Mouse (Mus musculus): Measurements from ENCODE around the gene Fxyd2.
A peak's percentile ranks its signal among the peaks of the same experiment; 100 is the strongest.

Gene Fxyd2

DNA sequence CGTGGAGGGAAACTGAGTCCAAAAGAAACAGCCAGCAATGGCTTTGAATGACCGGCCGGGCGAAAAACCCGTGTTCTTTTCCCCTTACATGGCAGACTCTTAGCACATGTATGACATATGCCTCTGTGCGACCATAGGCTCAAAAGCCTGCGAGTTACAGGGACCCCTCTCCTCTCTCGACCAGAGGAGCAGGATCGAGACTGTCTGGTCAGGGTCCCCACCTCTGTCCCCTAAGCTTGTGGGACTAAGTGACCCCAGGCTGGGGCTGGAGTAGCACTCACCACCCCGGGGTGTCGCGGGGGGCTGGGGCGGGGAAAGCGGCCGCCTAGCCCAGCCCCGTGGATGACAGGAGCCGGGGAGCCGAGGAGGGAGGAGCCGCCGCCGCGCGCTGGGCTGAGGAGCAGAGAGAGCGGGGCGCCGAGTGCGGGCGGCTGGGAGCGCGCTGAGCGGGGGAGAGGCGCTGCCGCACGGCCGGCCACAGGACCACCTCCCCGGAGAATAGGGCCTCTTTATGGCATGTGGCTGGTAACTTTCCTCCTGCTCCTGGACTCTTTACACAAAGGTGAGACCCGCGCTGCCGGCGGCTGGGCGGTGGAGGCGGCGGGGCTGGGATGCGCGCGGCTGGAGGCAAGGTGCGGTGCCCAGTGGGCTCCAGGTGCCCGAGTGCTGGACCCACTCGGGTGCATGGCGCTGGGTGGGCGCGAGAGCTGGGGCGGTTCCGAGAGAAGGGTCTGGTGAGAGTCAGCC, 30.7 kb downstream of the Fxyd2 start:
- peak; percentile 37 for DNase-seq

GRCm38 (mm10) chr9:45430698-45430959, 31.2 kb downstream of the Fxyd2 start:
- DNase-seq, result no peak

DNA sequence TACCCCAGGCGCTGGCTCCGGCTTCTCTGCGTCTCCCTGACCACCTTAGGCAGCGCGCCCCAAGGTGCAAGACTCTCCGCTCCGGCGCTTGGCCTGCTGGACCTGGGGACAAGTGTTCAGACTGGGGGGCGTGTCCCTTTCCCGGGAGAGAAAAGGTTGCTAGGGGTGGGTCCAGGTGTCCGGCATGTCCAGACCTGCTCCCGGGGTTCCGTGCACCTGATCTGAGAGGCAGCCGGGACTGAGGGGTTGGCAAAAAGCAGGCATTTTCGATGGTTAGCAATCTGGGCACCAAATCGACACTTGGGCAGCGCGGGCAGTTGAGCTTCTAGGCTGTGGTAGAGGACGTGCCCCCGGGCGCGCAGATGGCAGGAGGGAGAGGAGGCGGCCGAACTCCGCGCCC, 31.7 kb downstream of the Fxyd2 start:
- DNase-seq, result no peak

DNA sequence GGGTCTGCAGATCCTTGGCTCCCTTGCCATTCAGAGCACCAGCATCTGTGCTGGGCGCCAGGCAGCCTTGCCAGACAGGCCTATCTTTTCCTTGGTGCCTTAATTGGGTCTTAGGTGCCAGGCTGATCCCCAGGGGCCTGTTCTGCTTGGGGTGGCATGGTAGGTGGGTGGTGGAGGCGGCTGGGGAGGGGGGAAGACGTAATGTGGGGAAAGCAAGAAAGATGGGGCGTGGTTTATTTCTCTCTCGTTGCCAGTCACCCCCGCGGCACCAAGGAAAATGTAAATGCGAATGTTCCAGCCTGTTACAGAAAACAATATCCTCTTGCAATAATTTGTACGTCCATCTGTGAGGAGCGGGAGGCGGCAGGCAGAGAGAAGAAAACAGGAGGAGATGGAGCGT, 33.2 kb downstream of the Fxyd2 start:
- DNase-seq, result peak; percentile 78

DNA sequence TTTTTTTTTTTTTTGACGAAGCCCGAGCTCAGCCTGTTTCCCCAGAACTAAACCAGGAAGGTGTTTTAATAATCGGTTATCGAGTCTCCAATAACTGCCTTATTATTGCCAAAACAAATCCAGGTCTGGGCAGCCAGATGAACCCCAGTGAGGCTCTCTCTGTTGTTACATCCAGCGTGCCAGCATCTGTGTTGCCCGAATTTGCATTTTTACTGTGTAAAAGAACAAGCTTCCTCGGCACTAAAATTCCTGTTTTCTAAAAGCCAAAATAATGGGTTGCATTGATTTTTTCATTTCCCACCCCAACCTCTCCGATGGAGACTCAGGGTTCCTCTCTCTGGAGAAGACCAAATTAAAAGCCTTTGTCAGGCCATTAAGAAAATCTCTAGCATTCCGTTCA, 33.6 kb downstream of the Fxyd2 start:
- DNase-seq, result no peak

DNA sequence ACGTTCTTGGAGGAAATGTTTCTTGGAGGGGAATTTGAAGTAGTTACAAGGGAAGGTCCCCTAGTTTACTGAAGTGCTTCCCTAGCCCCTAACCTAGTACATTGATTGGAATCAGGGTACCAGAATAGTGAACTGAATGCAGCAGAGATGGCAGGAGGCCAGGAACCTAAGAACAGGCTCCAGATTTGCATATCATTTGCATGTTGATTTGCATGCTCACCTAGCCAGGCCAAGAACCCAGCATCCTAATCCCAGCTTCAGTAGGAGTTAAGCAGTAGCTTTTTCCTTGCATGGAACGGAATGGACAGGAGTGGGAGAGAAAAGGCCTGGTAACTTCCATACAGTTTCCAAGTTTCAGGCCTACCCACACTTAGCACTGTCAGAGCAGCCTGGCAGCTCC, 34.7 kb downstream of the Fxyd2 start:
- no peak for DNase-seq

DNA sequence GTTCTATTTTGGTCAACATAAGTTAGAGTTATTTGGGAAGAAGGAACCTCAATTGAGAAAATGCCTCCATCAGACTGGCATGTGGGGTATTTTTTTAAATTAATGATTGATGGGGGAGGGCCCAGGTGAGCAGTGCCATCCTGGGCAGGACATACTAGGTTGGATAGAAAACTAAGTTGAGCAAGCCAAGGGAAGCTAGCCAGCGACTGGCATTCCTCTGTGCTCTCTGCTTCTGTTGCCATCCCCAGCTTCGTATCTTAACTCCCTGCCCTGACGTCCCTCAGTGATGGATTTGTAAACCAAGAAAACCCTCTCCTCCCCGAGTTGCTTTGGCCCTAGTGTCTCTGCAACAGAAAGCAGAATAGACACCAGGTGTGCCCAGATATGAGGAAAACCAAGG, 39.6 kb downstream of the Fxyd2 start:
- no peak for DNase-seq

DNA sequence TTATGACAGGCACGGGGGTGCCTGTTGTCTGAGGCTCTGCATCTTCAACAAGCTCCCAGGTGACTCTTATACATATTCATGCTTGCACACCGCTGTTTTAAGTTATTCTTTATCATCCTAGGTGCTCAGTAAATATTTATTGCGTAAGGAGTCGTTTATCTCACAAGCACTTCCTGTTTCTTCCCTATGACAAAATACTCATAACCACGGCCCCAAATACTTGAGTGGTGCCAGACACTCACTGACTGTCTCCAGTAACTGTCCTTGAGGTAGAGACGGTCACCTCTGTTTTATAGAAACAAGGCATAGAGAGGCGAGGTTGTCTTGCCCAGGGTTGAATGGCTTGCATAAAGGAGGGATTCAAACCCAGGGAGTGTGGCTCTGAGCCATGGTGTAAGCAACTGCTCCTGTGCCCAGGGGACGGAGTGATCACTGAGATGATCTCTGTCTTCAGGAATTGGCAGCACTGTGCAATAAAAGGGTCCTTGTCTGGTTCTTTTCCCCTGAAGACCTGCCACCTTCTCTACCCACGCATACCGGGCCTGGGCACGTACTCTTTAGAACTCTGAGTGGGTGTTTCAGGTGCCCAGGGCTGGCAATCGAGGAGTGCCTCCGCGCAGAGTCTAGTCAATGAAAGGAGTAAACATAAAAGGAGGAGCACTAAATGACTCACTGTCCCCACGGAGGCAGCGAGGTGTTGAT, 40.8 kb downstream of the Fxyd2 start:
- no peak for DNase-seq

DNA sequence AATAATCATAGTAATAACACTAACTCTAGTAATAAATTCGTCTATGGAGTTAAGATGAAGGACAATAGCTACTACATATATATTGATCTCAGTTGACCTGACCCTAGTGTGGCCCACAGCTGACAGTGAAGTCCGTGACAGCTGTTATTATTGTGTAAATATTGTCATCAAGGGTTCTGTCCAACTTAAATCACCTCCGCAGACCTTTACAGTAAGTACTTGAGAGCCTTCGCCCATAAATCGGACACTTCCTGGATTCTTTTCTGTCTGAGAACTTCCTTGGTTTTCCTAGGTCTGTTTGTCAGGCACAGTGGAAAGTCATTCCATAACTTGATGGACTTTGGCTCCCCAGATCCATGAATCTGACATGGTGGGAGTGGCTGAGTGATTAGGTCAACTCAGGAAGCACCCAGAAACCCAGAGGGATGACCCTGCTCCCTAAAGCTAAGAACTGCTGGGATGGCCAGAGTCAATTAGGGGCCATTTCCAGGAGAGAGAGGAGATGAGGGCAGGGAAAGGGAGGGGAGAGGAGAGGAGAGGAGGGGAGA, 44.9 kb downstream of the Fxyd2 start:
- DNase-seq, result no peak

DNA sequence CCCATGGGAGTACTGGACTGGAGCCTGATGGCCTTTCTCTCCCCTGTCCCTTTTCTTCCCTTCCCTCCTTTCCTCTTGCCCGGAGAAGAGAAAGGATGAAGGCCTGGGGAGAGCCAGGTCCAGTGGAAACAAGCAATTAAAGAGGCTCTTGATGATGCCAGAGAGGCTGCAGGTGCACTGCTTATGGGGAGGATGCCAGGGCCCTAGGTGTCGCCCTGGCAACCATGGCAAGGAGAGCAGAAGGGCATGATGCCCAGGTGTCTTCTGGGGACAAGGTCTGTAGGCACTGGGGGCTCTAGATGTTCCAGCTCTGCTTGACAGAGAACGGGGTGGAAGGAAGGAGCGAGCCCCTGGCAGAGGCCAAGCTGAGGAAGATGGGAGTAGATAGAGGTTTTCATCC, 50.2 kb downstream of the Fxyd2 start:
- no peak for DNase-seq

DNA sequence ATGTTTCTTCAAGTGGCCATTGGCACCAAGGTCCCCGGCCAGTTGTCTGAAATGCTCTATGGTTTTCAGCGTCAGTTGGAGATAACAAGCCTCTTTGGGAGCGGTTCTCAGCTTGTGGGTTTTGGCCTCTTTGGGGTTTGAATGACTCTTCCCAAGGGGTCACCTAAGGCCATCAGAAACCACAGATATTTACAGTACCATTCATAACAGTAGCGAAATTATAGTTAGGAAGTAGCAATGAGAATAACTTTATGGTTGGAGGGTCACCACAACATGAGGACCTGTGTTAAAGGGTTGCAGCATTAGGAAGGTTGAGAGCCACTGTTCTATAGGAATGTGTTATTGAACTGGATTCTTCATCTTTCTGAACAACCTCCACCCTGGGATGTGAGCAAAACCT, 51.9 kb downstream of the Fxyd2 start:
- DNase-seq, result no peak

GRCm38 (mm10) chr9:45454032-45454431, 54.6 kb downstream of the Fxyd2 start:
- no peak for DNase-seq

DNA sequence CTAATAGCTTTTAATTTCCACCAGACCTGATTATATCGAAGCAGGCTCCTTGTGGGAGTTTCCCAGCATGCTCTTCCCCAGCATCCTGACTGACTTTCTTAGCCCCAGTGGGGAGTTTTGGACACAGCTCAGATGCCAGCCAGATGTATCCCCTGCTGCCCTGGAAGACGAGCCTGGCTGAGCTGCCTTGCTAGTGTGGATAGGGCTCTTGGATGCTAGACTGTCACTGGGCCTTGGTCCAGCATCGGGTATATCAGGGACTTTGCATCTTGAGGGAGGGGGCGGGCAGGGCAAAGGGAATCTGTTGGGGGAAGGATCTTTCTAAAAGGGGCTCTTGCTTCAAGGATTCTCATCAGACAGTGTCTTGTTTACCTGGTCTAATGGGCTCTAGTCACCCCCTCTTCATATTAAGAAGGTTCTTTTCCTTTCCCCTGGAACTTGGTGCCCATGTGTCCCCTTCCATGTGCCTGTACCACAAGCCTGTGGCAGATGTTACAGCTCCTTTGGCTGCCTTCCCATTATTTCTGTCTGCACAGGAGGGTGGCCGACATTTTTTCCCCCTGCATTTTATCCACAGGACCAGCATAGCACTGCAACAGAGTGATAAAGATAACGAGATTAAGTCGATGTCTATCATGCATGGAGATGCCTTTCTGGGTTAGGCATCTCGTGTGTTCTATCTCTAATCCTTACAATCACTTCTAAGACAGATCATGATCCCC, 55.6 kb downstream of the Fxyd2 start:
- DNase-seq, result no peak

GRCm38 (mm10) chr9:45457200-45457599, 57.7 kb downstream of the Fxyd2 start:
- no peak for DNase-seq

GRCm38 (mm10) chr9:45458363-45458762, 58.9 kb downstream of the Fxyd2 start:
- DNase-seq, result peak; percentile 53
